In the genomic region with DNA sequence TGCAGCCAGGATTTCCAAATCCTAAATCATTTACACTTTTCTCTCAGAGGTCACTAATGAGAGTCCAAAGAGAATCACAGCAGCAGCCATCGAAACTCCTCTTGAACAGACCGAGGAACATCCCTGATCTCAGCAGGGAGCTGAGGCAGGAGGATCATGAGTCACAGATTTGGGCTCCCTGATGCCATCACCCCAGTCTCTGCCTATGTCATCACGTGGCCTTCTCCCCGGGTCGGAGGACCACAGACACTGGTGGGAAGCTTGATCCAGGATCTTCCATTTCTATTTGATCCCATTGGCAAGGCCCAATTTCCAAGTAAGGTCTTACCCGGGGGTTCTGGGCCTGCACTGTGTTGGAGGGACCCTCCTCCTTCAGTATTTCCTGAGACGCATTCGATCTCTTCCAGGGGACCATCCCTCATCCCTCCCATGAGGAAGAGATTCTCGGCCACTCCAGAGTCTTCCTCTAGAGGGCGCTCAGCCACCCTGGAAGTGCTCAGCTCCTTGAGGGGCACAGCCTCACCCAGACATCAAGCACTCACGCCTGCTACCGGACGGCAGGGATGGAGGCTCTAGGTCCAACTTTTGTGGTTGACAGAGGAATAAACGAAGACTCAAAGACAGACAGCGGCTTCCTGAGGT, we compare ENCODE assay signal across 8 mouse cellular contexts. TPM values are rescaled to one million over a fixed set of nuclear protein-coding genes. Genes with fewer than 3 reads are reported as not detected.
A peak's percentile ranks its signal among the peaks of the same experiment; 100 is the strongest.
DNase-seq lines count a peak whose midpoint lies in the region; ATAC-seq and TF ChIP-seq lines count a peak whose summit lies in the region.

No protein-coding gene starts in this region.

- H3K27me3 ChIP-seq in forebrain, embryonic 10.5 days (ENCODE audit: poor library complexity, severe bottlenecking) = peaks cover 10% of the 10 kb centered on the region; the same call in 1 of the 2 replicates
- H3K27me3 ChIP-seq in lung, embryonic 14.5 days (ENCODE audit: insufficient read depth, low read length) = no peaks in the 10 kb centered on the region

- no peak overlapping the region for H3K27ac ChIP-seq in forebrain, embryonic 10.5 days
- no peak overlapping the region for H3K27ac ChIP-seq in lung, embryonic 14.5 days (ENCODE audit: low read depth)

- no peaks in the 10 kb centered on the region for H3K9me3 ChIP-seq in forebrain, embryonic 10.5 days
- H3K9me3 ChIP-seq in lung, embryonic 14.5 days (ENCODE audit: low read depth, low read length) = no peaks in the 10 kb centered on the region

- WGBS in forebrain, embryonic 10.5 days = 27% methylated on average over 15 of the region's 15 CpGs
- 25% methylated on average over 15 of the region's 15 CpGs for WGBS in lung, embryonic 14.5 days

- ATAC-seq in lung, embryonic 14.5 days (ENCODE audit: insufficient read depth) = peak; percentile 78

- TF ChIP-seq CTCF in lung, embryonic 14.5 days (IDR thresholded peaks at IDR 0.05; ENCODE audit: low read depth) = peak; percentile 95

- no peak overlapping the region for H3K4me3 ChIP-seq in forebrain, embryonic 10.5 days
- H3K4me3 ChIP-seq in lung, embryonic 14.5 days (ENCODE audit: low read depth, low read length) = no peak overlapping the region

- H3K4me2 ChIP-seq in lung, embryonic 14.5 days = no peak overlapping the region

- peak; percentile 86 for DNase-seq in ES-CJ7 (ENCODE audit: low read depth, low spot score)
- peak; percentile 82 for DNase-seq in c-Kit-positive CD71-negative TER-119-negative erythroid progenitor cells, embryonic 14.5 days (ENCODE audit: low read depth)
- DNase-seq in forebrain, embryonic 10.5 days (ENCODE audit: extremely low spot score, low spot score) = peak; percentile 78
- peak; percentile 76 to 89 for DNase-seq in heart, postnatal 10 days
- peak; percentile 77 to 86 for DNase-seq in kidney, postnatal 25 days
- peak; percentile 95 for DNase-seq in lung, embryonic 14.5 days
- DNase-seq in ovary, adult 18-20 months (ENCODE audit: low spot score) = peak; percentile 28
- peak; percentile 30 to 48 for DNase-seq in thymus, adult 18-20 months

- H3K4me1 ChIP-seq in forebrain, embryonic 10.5 days = peaks cover 6% of the 10 kb centered on the region
- no peaks in the 10 kb centered on the region for H3K4me1 ChIP-seq in lung, embryonic 14.5 days (ENCODE audit: insufficient read depth)

- intact Hi-C loops in heart, postnatal 10 days (cut with DNase I) = loop anchor here (1.0 to 5.0 kb wide), 6 partner anchors 31 to 383 kb away; partner anchors contain the start of gene Litaf

- H3K9ac ChIP-seq in lung, embryonic 14.5 days = no peak overlapping the region

- no peaks in the 10 kb centered on the region for H3K36me3 ChIP-seq in forebrain, embryonic 10.5 days (replicated peaks)
- H3K36me3 ChIP-seq in lung, embryonic 14.5 days (ENCODE audit: insufficient read depth) = no peaks in the 10 kb centered on the region

RNA-seq across cellular contexts. Expression of gene Snn, which starts 24.8 kb away (rescaled TPM):
- polyA plus RNA-seq in forebrain, embryonic 10.5 days (2016; fragmentation: Nextera tagmentation; extraction: Ambion mirVana) = 64.9 and 67.0 TPM in 2 replicates
- 10 to 100 TPM; 45.9 to 47.7 TPM for total RNA-seq in heart, postnatal 10 days (2021)
- 56.7 and 57.7 TPM in 2 replicates for polyA plus RNA-seq in lung, embryonic 14.5 days (2014; fragmentation: Nextera tagmentation; extraction: Ambion mirVana)

RNA-seq across cellular contexts. Expression of gene Litaf, which starts 30.0 kb away (rescaled TPM):
- 61.7 and 65.1 TPM in 2 replicates for polyA plus RNA-seq in forebrain, embryonic 10.5 days (2016; fragmentation: Nextera tagmentation; extraction: Ambion mirVana)
- 10 to 100 TPM; 39.9 to 42.8 TPM for total RNA-seq in heart, postnatal 10 days (2021)
- 112 and 116 TPM in 2 replicates for polyA plus RNA-seq in lung, embryonic 14.5 days (2014; fragmentation: Nextera tagmentation; extraction: Ambion mirVana)

Comparison
In these comparisons a context has a peak if more than half of its experiments do, and no peak if none do; other contexts are left out.
1. DNase-seq: peak in every context shown above with its lines; median percentile 95 in lung, embryonic 14.5 days; 86 in ES-CJ7; 82 in heart, postnatal 10 days; 82 in c-Kit-positive CD71-negative TER-119-negative erythroid progenitor cells, embryonic 14.5 days; 82 in kidney, postnatal 25 days; 78 in forebrain, embryonic 10.5 days; 39 in thymus, adult 18-20 months; 28 in ovary, adult 18-20 months.